Mouse (Mus musculus) myocyte (in vitro differentiated cells): ENCODE measurements around the gene Chrdl2. TPM values are rescaled to one million over a fixed set of nuclear protein-coding genes. Genes with fewer than 3 reads are reported as not detected.
"Not testable (repeated sequence)": the region's sequence is repeated elsewhere in the genome, so short reads cannot be mapped to it uniquely, and the experiment has no call there.

Experiments
- H3K27me3 ChIP-seq: one replicate; pipeline ENCODE4 v1.6.1; 2011; ENCODE audit not compliant: control insufficient read depth, insufficient read depth, insufficient read length
- H3K36me3 ChIP-seq: one replicate; pipeline ENCODE4 v1.6.1; 2011; ENCODE audit not compliant: control insufficient read depth, insufficient read depth
- H3K4me2 ChIP-seq: one replicate; pipeline ENCODE4 v1.6.1; 2011; ENCODE audit warnings: low read depth, control low read depth
- H3K4me3 ChIP-seq: one replicate; pipeline ENCODE4 v1.5.1; 2011; ENCODE audit warnings: mild to moderate bottlenecking, control low read depth, moderate library complexity
- H3K79me2 ChIP-seq: one replicate; pipeline ENCODE4 v1.6.1; 2011; ENCODE audit not compliant: control insufficient read depth, insufficient read depth
- H3ac ChIP-seq: one replicate; pipeline ENCODE4 v1.6.1; 2011; ENCODE audit not compliant: control insufficient read depth, insufficient read length
- CEBPB ChIP-seq: IDR thresholded peaks from 2 replicates; pipeline ENCODE4 v1.6.1; 2011; ENCODE audit warnings: mild to moderate bottlenecking, moderate library complexity; ENCODE audit not compliant: poor library complexity, insufficient read depth, severe bottlenecking
- E2F4 ChIP-seq: IDR thresholded peaks from one replicate; pipeline ENCODE4 v1.6.1; 2011; ENCODE audit warnings: mild to moderate bottlenecking, control low read depth, moderate library complexity; ENCODE audit not compliant: insufficient read depth
- MAX ChIP-seq: IDR thresholded peaks from one replicate; pipeline ENCODE4 v1.6.1; 2011; ENCODE audit warnings: low read depth, mild to moderate bottlenecking, control low read depth
- MYOD1 ChIP-seq, 3 experiments: IDR thresholded peaks; one replicate each; pipeline ENCODE4 v1.6.1; 2011; ENCODE audit warnings: control low read depth in 2 of 3, low read depth in 2 of 3, mild to moderate bottlenecking in 2 of 3, moderate library complexity in 1 of 3; ENCODE audit not compliant: insufficient read length in 2 of 3, control insufficient read depth in 1 of 3
- MYOG ChIP-seq, 3 experiments: IDR thresholded peaks; one replicate each; pipeline ENCODE4 v1.6.1; 2011; ENCODE audit warnings: control low read depth in 2 of 3, low read depth in 2 of 3, mild to moderate bottlenecking in 2 of 3; ENCODE audit not compliant: insufficient read length in 2 of 3, control insufficient read depth in 1 of 3, insufficient read depth in 1 of 3
- POLR2A ChIP-seq: IDR thresholded peaks from one replicate; pipeline ENCODE4 v1.6.1; 2011; ENCODE audit warnings: low read depth, mild to moderate bottlenecking, control low read depth, moderate library complexity; ENCODE audit not compliant: insufficient read length
- POLR2AphosphoS2 ChIP-seq: IDR thresholded peaks from one replicate; pipeline ENCODE4 v1.6.1; 2011; ENCODE audit warnings: low read depth, control low read depth; ENCODE audit not compliant: insufficient read length
- REST ChIP-seq: IDR thresholded peaks from one replicate; pipeline ENCODE4 v1.6.1; 2011; ENCODE audit warnings: mild to moderate bottlenecking, control low read depth, moderate library complexity; ENCODE audit not compliant: insufficient read depth, insufficient read length
- SRF ChIP-seq: IDR thresholded peaks from one replicate; pipeline ENCODE4 v1.6.1; 2011; ENCODE audit warnings: low read depth; ENCODE audit not compliant: control insufficient read depth, insufficient read length
- TCF12 ChIP-seq: IDR thresholded peaks from one replicate; pipeline ENCODE4 v1.6.1; 2011; ENCODE audit warnings: mild to moderate bottlenecking, control low read depth; ENCODE audit not compliant: poor library complexity, insufficient read depth, severe bottlenecking
- TCF3 ChIP-seq: IDR thresholded peaks from one replicate; pipeline ENCODE4 v1.6.1; 2011; ENCODE audit warnings: low read depth, control low read depth; ENCODE audit not compliant: insufficient read length
- USF1 ChIP-seq: IDR thresholded peaks from one replicate; pipeline ENCODE4 v1.6.1; 2011; ENCODE audit warnings: low read depth, mild to moderate bottlenecking, control low read depth, moderate library complexity
- polyA plus RNA-seq: library from polyadenylated mRNA; unstranded; fragments of >200 nt; fragmentation: generic; extraction: Trizol; gene quantifications from one replicate; pipeline ENCODE4 v1.2.1, GENCODE M21; 2012; ENCODE audit warnings: missing spikeins

The Chrdl2 gene
- polyA plus RNA-seq, 1 experiment: not detected

DNA sequence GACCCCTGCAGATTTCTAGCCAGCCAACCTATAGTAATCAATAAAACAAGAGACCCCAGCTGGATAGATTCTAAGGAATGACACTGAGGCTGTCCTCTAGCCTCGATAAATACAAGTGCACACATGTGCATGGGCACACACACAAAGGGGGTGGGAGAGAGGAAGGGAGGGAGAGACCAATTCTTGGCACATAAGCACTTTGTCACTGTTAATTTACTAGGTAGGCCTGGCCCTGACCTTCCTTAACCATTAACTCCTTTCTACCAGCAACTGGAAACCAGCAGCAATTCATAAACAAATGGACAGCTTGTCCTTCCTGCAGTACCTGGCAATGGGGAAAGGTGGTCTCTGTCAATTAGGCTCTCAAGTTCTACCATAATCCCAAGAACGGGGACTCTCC lies 34.0 kb upstream of the Chrdl2 start:
- H3K36me3 ChIP-seq: no peaks in the 10 kb centered on the region
- peaks cover 45% of the 10 kb centered on the region for H3K79me2 ChIP-seq
- H3K4me2 ChIP-seq: no peak overlapping the region
- TF ChIP-seq MYOD1 (IDR thresholded peaks at IDR 0.05; ENCODE audit: control insufficient read depth in 1 of 3, insufficient read length in 2 of 3, low read depth in 2 of 3) (no peak), TCF12 (no peak)
- H3ac ChIP-seq: no peak overlapping the region
- no peak overlapping the region for H3K4me3 ChIP-seq
- H3K27me3 ChIP-seq: no peaks in the 10 kb centered on the region

DNA sequence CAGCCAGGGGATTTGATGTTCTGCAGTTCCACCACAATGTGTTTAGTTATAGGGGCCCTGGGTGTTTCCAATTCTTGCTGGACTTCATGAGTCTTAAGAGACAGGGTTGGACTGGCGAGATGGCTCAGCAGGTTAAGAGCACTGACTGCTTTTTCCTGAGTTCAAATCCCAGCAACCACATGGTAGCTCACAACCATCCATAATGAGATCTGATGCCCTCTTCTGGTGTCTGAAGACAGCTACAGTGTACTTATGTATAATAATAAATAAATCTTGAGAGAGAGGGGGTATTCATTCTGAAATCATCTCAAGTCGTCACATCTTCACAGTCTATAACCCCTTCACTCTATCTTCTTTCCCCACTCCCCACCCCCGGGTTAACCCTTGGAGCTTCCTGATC lies 33.1 kb upstream of the Chrdl2 start:
- H3K4me3 ChIP-seq, H3ac ChIP-seq, H3K36me3 ChIP-seq, H3K4me2 ChIP-seq, H3K27me3 ChIP-seq: not testable (repeated sequence)
- peaks cover 48% of the 10 kb centered on the region for H3K79me2 ChIP-seq

DNA sequence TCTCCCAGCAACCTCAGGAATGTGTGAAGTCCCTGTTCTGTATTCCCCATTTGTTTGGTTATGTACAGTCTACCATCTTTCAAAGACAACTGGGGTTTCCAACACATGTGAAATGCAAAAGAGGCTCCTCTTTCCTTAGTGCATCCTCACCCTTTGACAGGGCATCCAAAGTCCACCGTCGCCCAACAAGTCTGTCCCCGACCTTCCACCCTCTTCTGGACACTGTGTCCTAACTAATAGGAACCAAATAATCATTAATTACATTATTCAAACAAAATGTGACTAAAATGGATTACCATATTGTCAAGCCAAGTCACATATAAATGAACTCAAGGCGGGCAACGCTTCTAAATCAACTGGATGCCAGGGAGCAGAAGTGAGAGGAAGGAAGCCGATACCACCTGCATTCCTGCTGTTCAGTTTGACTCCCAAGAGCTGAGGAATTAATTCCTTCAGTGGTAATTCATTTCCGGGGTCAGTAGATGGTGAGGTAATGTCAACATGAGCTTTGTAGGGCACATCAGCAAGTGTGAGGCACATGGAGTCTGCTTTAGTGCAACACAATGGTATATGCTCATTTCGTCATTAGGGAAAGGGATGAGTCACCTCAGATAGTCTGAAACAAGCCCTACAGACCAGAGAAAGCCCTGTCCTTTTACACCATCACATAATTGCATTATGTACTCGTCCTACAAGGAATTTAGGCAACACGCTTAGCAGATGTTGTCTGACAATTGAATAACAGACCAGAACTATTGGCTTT lies 31.6 kb upstream of the Chrdl2 start:
- Histone ChIP-seq H3K36me3 (no peaks in the 10 kb centered on the region), H3K4me2 (no peak overlapping the region), H3K4me3 (no peak overlapping the region), H3K79me2 (peaks cover 54% of the 10 kb centered on the region), H3ac (no peak overlapping the region), H3K27me3 (no peaks in the 10 kb centered on the region)
- no peak for TF ChIP-seq POLR2AphosphoS2
- no peak for TF ChIP-seq POLR2A
- no peak for TF ChIP-seq MAX
- TF ChIP-seq TCF3: no peak
- TF ChIP-seq REST: no peak
- TF ChIP-seq SRF: no peak
- no peak for TF ChIP-seq CEBPB
- no peak for TF ChIP-seq MYOG (IDR thresholded peaks at IDR 0.05; ENCODE audit: control insufficient read depth in 1 of 3, insufficient read depth in 1 of 3, insufficient read length in 2 of 3, low read depth in 2 of 3)
- TF ChIP-seq USF1: no peak

DNA sequence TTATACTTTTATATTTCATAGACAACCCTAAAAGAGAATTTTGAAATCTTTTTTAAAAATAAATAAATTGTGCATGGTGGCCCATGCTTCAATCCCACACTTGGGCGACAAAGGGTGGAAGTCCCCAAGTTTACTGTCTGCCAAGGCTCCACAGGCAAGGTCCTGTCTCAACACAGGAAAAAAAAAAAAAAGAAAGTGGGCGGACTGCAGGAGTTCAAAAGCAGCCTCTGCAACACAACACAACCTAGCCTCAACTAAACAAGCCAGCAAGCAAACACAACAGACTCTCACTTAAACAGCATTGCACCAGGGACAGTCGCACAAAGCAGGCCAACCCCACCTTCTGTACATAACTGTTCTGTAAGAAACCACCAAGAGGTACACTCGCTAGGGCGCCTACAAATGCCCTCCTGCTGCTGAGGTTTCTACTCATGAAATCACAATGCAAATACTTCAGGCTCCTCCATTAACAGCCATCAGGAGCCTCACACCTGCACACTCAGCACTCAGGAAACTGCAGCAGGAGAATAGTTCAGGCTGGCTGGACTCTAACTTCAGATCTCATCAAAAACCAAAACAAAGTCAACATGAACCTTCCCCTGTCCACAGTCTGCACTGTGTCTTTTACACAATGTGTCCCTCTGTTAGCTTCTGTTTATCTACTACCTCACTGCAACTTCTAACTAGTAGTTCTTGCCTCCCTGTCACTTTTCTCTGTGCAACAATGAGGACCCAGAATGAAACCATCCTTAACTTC lies 30.0 kb upstream of the Chrdl2 start:
- H3K79me2 ChIP-seq: peaks cover 57% of the 10 kb centered on the region
- no peaks in the 10 kb centered on the region for H3K27me3 ChIP-seq
- no peak overlapping the region for H3K4me2 ChIP-seq
- H3K36me3 ChIP-seq: no peaks in the 10 kb centered on the region
- H3ac ChIP-seq: no peak overlapping the region
- H3K4me3 ChIP-seq: no peak overlapping the region
- TF ChIP-seq MAX (no peak), POLR2A (no peak), TCF3 (no peak), MYOG (IDR thresholded peaks at IDR 0.05; ENCODE audit: control insufficient read depth in 1 of 3, insufficient read depth in 1 of 3, insufficient read length in 2 of 3, low read depth in 2 of 3) (no peak), POLR2AphosphoS2 (no peak), USF1 (no peak), TCF12 (no peak), CEBPB (no peak), E2F4 (no peak), REST (no peak), SRF (no peak), MYOD1 (IDR thresholded peaks at IDR 0.05; ENCODE audit: control insufficient read depth in 1 of 3, insufficient read length in 2 of 3, low read depth in 2 of 3) (no peak)

DNA sequence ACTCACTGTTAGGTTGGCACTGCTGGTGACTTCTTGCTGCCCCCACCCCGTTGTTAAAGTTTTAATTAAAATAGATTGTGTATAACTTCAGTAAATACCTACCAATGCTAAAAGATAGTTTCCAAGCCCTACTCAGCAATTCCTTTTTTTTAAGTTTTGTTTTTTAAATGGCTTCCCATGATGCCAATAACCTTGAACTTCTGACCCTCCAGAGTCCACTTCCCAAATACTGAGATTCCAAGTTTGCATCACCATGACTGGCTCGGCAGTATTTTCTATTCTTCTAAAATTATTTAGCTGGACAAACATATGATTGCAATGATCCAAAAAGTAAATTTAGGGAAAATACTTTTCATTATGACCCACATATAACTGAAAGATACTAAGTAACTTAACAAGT lies 27.9 kb upstream of the Chrdl2 start:
- H3K27me3 ChIP-seq: no peaks in the 10 kb centered on the region
- no peak overlapping the region for H3K4me2 ChIP-seq
- no peaks in the 10 kb centered on the region for H3K36me3 ChIP-seq
- no peak overlapping the region for H3ac ChIP-seq
- peaks cover 54% of the 10 kb centered on the region for H3K79me2 ChIP-seq
- no peak overlapping the region for H3K4me3 ChIP-seq
- TF ChIP-seq MYOD1 (IDR thresholded peaks at IDR 0.05; ENCODE audit: control insufficient read depth in 1 of 3, insufficient read length in 2 of 3, low read depth in 2 of 3): no peak
- TF ChIP-seq TCF12: no peak
- no peak for TF ChIP-seq REST
- TF ChIP-seq POLR2AphosphoS2: no peak

DNA sequence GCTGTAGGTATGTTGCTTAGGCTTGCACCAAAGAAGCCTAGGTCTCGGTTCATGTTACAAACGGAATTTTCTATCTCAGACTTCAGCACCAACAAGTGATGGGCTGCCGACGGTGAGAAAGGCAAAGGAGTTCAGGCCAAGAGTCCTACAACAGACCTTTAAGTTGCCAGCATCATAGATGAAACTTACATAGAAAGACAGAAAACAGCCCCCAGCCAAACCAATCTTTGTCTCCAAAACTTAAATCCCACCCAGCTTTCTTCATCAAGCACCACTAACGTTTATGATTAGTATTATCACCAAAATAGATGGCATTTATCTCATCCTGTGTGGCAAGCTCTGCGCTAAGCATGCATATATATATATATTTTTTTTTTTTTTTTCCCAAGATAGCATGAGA lies 26.9 kb upstream of the Chrdl2 start:
- Histone ChIP-seq H3K79me2 (peaks cover 49% of the 10 kb centered on the region), H3ac (peak overlapping the region; percentile 99), H3K4me2 (peak overlapping the region; percentile 76), H3K4me3 (peak overlapping the region; percentile 47), H3K36me3 (no peaks in the 10 kb centered on the region), H3K27me3 (no peaks in the 10 kb centered on the region)
- no peak for TF ChIP-seq MYOG (IDR thresholded peaks at IDR 0.05; ENCODE audit: control insufficient read depth in 1 of 3, insufficient read depth in 1 of 3, insufficient read length in 2 of 3, low read depth in 2 of 3)
- no peak for TF ChIP-seq POLR2AphosphoS2
- TF ChIP-seq MYOD1 (IDR thresholded peaks at IDR 0.05; ENCODE audit: control insufficient read depth in 1 of 3, insufficient read length in 2 of 3, low read depth in 2 of 3): no peak
- TF ChIP-seq MAX: no peak
